Comparison of ENCODE assay signal across 23 mouse cellular contexts in the genomic region with DNA sequence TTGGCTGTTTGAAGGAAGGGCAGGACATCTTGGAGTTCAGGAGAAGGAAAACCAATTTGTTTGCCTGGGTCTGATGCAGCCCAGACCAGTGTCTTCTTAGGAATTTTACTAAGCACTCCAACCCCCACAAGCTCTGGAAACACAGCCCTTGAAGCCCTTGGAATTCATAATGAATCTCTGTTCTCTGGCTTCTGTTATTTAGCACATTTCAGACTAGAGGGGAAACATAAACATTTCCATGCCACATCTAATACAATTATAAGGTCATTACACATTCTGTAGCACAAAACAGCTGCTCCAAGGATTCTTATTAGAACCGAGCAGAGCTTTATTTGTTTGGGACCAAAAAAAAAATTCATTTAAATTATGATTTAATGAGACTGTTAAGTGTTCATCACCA.
DNase-seq lines count a peak whose midpoint lies in the region; ATAC-seq and TF ChIP-seq lines count a peak whose summit lies in the region.
"Had no signal": no experiment of that assay in that cellular context is flagged by ENCODE, and none has a peak within 500 bp of the region (broad histone marks: within the 10 kb centered on the region; RNA-seq: fewer than 3 reads in every experiment).

No protein-coding gene starts in this region.

- 0 out of 2 replicates have a peak, but pooled peaks cover 4% of the 10 kb centered on the region for H3K4me1 ChIP-seq in lung, embryonic 14.5 days (ENCODE audit: insufficient read depth)
- H3K4me1 ChIP-seq in stomach, embryonic 14.5 days (ENCODE audit: control insufficient read depth, insufficient read depth, low read length), result no peaks in the 10 kb centered on the region
- H3K4me1 ChIP-seq in stomach, postnatal 0 days (replicated peaks; ENCODE audit: control insufficient read depth, insufficient read depth), result 0 out of 2 replicates have a peak, but pooled peaks cover 3% of the 10 kb centered on the region
- H3K4me1 ChIP-seq in stomach, embryonic 15.5 days, result 0 out of 2 replicates have a peak, but pooled peaks cover 4% of the 10 kb centered on the region
- H3K4me1 ChIP-seq: hindbrain, embryonic 10.5 days had no signal

- peak; percentile 47; the same call in 1 of the 2 replicates for ATAC-seq in lung, embryonic 14.5 days (ENCODE audit: insufficient read depth)
- ATAC-seq in stomach, embryonic 14.5 days (ENCODE audit: insufficient number of reproducible peaks, insufficient read depth, low FRiP score, low read depth), result no peak
- no peak for ATAC-seq in stomach, postnatal 0 days (ENCODE audit: low FRiP score, low TSS enrichment)
- no peak; the same call in 1 of the 2 replicates for ATAC-seq in stomach, embryonic 15.5 days (ENCODE audit: insufficient read depth, low FRiP score, low read depth)
- ATAC-seq: forebrain, embryonic 16.5 days; inflammation-experienced regulatory T-cells, adult 6 months had no signal

- H3K9me3 ChIP-seq in lung, embryonic 14.5 days (ENCODE audit: low read depth, low read length), result no peaks in the 10 kb centered on the region
- no peaks in the 10 kb centered on the region for H3K9me3 ChIP-seq in stomach, embryonic 14.5 days (ENCODE audit: control insufficient read depth, low read depth, low read length)
- no peaks in the 10 kb centered on the region for H3K9me3 ChIP-seq in stomach, postnatal 0 days (ENCODE audit: control insufficient read depth, low read length)
- H3K9me3 ChIP-seq in stomach, embryonic 15.5 days, result no peaks in the 10 kb centered on the region
- H3K9me3 ChIP-seq: embryonic facial prominence, embryonic 13.5 days; hindbrain, embryonic 10.5 days; hindbrain, embryonic 15.5 days had no signal

- no peaks in the 10 kb centered on the region for H3K36me3 ChIP-seq in lung, embryonic 14.5 days (ENCODE audit: insufficient read depth)
- H3K36me3 ChIP-seq in stomach, embryonic 14.5 days (ENCODE audit: control insufficient read depth, insufficient read depth, low read length), result no peaks in the 10 kb centered on the region
- H3K36me3 ChIP-seq in stomach, postnatal 0 days (ENCODE audit: control insufficient read depth, insufficient read depth, low read length), result no peaks in the 10 kb centered on the region
- no peaks in the 10 kb centered on the region for H3K36me3 ChIP-seq in stomach, embryonic 15.5 days
- H3K36me3 ChIP-seq: embryonic facial prominence, embryonic 13.5 days; hindbrain, embryonic 10.5 days; hindbrain, embryonic 15.5 days had no signal

- 29% methylated on average over 1 of the region's 1 CpGs for WGBS in lung, embryonic 14.5 days
- 30% methylated on average over 1 of the region's 1 CpGs for WGBS in stomach, embryonic 14.5 days
- WGBS in stomach, postnatal 0 days, result 31% methylated on average over 1 of the region's 1 CpGs
- 32% methylated on average over 1 of the region's 1 CpGs for WGBS in stomach, embryonic 15.5 days

- no peak for TF ChIP-seq CTCF in lung, embryonic 14.5 days (IDR thresholded peaks at IDR 0.05; ENCODE audit: low read depth)
- TF ChIP-seq CTCF in stomach, postnatal 0 days (IDR thresholded peaks at IDR 0.05; ENCODE audit: low read depth), result no peak

- DNase-seq in lung, embryonic 14.5 days, result peak; percentile 70
- DNase-seq in lung, adult 18-20 months, result no peak
- no peak for DNase-seq in stomach, postnatal 0 days (ENCODE audit: low spot score)
- DNase-seq in adrenal gland, adult 18-20 months (ENCODE audit: low spot score in 2 of 2), result no peak
- DNase-seq: adrenal gland, adult 2 months; adrenal gland, postnatal 36 days; B cell, adult 2 months; cerebellum, adult 18-20 months; cerebellum, postnatal 10 days; gastrocnemius, postnatal 10 days; kidney, postnatal 25 days; liver; midbrain, embryonic 14.5 days; thymus, postnatal 4 days had no signal

- no peak overlapping the region for H3K4me2 ChIP-seq in lung, embryonic 14.5 days
- H3K4me2 ChIP-seq in stomach, embryonic 14.5 days (replicated peaks; ENCODE audit: low read depth, low read length), result no peak overlapping the region
- no peak overlapping the region for H3K4me2 ChIP-seq in stomach, postnatal 0 days (replicated peaks; ENCODE audit: low read depth)
- H3K4me2 ChIP-seq in stomach, embryonic 15.5 days, result no peak overlapping the region
- H3K4me2 ChIP-seq: embryonic facial prominence, embryonic 13.5 days; hindbrain, embryonic 15.5 days had no signal

- no peaks in the 10 kb centered on the region for H3K27me3 ChIP-seq in lung, embryonic 14.5 days (ENCODE audit: insufficient read depth, low read length)
- no peaks in the 10 kb centered on the region for H3K27me3 ChIP-seq in stomach, embryonic 14.5 days (ENCODE audit: control insufficient read depth, insufficient read depth, low read length)
- H3K27me3 ChIP-seq in stomach, postnatal 0 days (ENCODE audit: control insufficient read depth, insufficient read depth, low read length), result no peaks in the 10 kb centered on the region
- H3K27me3 ChIP-seq in stomach, embryonic 15.5 days (replicated peaks), result no peaks in the 10 kb centered on the region
- H3K27me3 ChIP-seq: hindbrain, embryonic 15.5 days had no signal

- peak overlapping the region; percentile 6; the same call in 1 of the 2 replicates for H3K27ac ChIP-seq in lung, embryonic 14.5 days (ENCODE audit: low read depth)
- H3K27ac ChIP-seq in stomach, embryonic 14.5 days (ENCODE audit: low read length), result peak overlapping the region; percentile 68; the same call in 1 of the 2 replicates
- H3K27ac ChIP-seq in stomach, postnatal 0 days (replicated peaks), result no peak overlapping the region
- peak overlapping the region; percentile 81 for H3K27ac ChIP-seq in stomach, embryonic 15.5 days
- H3K27ac ChIP-seq: embryonic facial prominence, embryonic 13.5 days; hindbrain, embryonic 10.5 days; hindbrain, embryonic 15.5 days; liver, embryonic 14.5 days had no signal

- no peak for TF ChIP-seq EP300 in stomach, postnatal 0 days (optimal IDR thresholded peaks at IDR 0.05)

- H3K4me3 ChIP-seq in lung, embryonic 14.5 days (ENCODE audit: low read depth, low read length), result no peak overlapping the region
- no peak overlapping the region for H3K4me3 ChIP-seq in stomach, embryonic 14.5 days (ENCODE audit: low read depth, low read length)
- H3K4me3 ChIP-seq in stomach, postnatal 0 days (ENCODE audit: low read depth, low read length), result no peak overlapping the region
- H3K4me3 ChIP-seq in stomach, embryonic 15.5 days (replicated peaks), result no peak overlapping the region
- H3K4me3 ChIP-seq: embryonic facial prominence, embryonic 13.5 days; erythroblast, embryonic 14.5 days; hindbrain, embryonic 10.5 days; hindbrain, embryonic 15.5 days had no signal

- no peak overlapping the region for H3K9ac ChIP-seq in lung, embryonic 14.5 days
- H3K9ac ChIP-seq in stomach, embryonic 14.5 days (replicated peaks; ENCODE audit: low read depth, low read length), result no peak overlapping the region
- H3K9ac ChIP-seq in stomach, postnatal 0 days (ENCODE audit: low read length), result no peak overlapping the region
- no peak overlapping the region for H3K9ac ChIP-seq in stomach, embryonic 15.5 days
- H3K9ac ChIP-seq: embryonic facial prominence, embryonic 13.5 days; hindbrain, embryonic 15.5 days; liver, embryonic 14.5 days had no signal
